Mouse (Mus musculus) cerebellum, adult 8-10 months (tissue): ENCODE data around the gene Spp1.
A peak's percentile ranks its signal among the peaks of the same experiment; 100 is the strongest.
"Not testable (repeated sequence)": the region's sequence is repeated elsewhere in the genome, so short reads cannot be mapped to it uniquely, and the experiment has no call there.

Source experiments
- DNase-seq: peaks from one replicate; pipeline ENCODE4 v3.0.0; 2022

Gene Spp1

DNA sequence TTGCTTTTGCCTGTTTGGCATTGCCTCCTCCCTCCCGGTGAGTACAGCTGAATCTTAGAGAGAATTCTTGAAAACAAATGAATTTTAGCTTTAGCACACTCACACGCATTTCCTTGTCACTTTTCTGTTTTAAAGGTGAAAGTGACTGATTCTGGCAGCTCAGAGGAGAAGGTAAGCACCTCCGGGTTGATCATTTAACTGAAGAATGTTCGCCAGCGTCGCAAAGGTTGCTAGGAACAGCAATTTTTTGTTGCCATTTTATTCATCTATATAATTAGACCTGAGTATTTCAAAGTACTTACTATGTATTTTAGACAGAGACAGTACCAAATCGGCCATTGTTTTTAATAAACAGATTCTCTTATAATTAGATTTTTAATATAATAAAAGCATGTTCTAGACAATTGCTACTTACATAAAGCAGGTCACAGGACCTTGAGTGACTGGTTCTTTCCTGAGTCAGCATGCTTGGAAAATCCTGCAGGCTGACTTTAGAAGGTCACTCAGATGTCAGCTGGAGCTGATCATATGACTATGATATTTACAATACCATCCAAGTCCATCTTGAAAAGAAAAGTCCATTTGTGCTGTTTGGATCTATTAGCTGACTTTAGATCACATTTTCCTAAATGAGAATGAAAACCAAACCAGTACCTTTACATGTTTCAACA lies 1.6 kb downstream of the Spp1 start:
- no peak for DNase-seq

DNA sequence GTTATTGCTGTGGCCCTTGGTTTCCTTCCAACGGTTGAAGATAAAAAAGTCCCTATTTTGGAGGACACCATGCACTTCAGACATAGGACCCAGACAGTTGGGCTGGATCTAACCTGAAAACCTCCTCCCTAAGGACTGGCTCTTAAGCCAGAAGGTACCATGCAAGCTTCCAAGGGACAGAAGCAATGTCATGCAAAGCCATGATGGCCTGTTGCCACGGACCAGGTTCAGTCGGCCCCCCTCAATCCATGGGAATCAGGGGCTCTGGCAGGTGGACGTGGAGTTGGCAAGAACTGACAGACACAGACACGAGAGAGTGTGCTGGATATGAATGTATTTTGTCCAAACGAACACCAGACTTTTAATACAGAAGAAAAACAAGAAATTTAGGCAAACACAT lies 7.5 kb downstream of the Spp1 start:
- DNase-seq: no peak

DNA sequence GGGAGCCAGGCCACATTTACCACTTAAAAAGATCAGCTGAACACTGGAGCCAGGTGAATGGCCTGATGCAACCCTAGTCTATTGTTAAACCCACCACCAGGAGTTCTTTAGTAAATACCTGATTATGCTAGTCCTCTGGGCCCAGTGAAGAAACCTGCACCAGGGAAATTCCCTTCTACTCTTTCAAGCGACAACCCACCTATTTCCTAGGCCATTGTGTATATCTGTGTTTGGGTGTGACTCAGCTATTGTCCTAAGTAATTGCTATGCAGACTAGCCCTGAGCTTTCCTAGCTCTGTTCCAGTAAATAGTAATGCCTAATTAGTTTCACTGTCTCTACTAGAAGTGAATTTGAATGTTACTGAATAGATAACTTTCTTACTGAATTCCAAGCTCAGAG lies 7.9 kb downstream of the Spp1 start:
- no peak for DNase-seq

DNA sequence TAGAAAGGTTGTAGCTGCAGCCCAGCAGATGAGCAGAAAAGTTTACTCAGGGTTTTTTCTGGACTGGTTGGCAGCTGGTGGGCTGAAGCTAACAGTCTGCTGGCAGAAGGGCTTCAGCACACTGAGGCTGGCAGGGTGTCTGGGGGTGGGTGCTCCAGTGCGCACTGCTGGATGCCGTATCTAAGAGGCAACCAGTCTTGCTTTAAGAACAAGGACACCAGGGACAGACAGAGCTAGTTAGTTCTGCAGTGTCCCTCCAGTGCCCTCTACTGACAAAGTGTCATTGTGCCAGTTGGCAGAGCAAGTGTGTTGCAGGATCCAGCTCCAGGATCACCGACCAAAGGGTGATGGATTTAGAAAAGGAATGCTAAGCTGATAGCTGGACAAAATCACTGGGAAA lies 11.2 kb downstream of the Spp1 start:
- DNase-seq: peak; percentile 52

DNA sequence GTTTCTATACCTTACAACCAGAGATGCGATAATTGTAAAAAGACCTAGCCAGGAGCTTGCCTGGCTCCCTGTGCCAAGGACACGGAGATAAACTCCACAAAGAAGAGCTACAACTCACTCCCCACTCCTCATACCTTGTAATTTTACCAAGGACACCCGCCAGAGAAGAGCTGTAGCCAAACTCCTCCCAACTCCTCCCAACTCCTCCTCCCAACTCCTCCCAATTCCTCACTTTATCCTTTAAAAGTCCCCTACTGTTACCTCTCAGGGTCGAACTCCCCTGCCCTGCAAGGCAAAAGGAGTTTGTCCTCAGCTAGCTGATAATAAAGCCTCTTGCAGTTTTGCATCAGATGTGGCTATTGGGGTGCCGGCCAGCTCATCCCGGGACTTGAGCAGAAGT lies 13.4 kb downstream of the Spp1 start:
- DNase-seq: not testable (repeated sequence)

DNA sequence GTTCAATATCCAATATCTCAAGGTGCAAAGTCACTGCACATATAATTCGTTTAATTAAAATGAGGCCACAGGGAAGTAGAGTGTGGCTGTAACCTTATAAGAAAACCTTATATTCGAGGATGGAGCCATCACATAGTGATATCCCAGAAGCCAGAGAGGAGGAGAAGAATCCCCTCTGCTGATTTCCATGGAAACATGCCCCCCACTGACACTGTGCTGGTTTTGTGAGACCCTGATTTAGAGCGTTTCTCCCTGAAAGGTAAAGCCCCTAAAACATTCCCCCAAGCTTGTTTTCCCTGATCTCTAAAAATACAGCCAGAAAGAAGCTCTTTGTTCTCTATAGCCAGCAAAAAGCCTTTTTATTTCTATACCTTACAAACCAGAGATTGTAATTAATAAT lies 14.6 kb downstream of the Spp1 start:
- DNase-seq: no peak

DNA sequence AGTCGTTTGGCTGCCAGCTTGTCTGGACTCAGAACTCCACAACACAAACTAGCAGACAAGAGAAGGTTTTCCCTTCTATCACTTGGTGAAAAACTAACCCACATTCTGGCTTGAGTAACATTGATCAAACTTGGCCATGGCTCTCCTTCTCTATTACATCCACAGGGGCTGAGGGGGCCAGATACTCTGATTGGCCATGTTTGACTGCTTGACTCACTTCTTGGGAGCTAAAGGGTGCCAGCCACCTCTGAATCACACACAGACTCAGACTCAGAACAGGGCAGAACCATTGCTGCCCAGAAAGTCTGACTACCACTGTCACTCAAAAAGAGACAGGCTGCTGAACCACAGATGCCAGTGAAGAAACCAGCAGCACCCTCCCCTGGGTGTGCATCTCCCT lies 18.2 kb downstream of the Spp1 start:
- no peak for DNase-seq

DNA sequence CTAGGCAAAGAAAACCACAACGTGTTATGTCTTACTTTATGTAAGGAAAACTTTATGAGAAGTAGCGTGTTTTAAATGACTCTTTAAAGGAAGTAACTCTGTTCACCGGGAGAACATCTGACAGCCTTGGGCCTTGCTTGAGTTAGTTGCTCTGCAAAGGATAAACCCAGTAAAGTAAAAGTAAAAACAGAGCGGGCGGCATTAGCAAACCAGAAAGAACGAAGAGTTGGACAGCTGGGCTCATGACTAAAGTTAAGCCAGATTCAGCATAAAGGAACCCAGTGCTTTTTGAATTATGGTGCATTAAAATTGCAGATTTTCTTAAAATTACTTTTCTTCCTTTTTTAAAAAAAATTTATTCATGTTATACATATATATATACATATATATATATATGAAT lies 19.6 kb downstream of the Spp1 start:
- DNase-seq: no peak

DNA sequence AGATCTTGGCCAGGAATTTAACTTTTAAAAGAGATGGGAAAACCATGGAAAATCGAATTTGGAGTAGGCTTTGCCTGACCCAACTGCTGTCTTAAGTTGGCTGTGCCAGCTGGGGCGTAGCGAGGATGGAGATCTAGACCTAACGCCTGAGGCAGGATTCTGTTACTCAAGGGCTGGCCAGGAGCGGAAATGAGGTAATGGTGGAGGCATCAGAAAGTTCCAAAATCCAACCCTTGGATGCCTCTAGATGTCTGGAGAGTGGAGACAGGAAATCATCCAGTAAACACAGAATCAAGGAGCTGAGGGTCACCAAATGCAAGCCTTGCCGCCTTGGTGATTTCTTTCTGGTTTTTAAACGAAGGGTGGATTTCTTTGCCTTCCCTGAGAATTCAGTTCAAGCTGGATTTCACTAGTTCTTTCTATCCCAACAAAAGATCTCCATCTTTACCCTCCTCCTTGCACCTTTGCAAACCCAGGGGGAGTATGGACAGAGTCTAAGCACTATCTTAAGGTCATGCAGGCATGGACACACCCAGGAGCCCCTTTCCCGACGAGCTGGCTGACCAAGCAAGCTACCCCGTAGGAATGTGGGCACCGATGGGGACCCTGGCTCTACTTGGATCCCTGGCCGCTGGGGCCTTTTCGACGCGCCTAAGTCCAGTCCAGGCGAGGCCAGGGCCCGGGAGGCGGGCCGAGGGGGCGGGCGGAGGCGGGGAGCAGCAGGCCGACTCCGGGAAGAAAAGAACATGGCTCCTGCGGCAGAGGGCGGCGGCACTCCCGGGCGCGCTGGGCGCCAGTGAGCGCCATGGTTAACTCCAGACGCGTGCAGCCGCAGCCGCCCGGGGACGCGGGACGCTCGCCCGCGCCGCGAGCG lies 24.2 kb downstream of the Spp1 start, which contains the start of gene Pkd2:
TSS of gene Pkd2 (plus strand) at position 619 of the 874 bp plus-strand sequence.
- peak; percentile 69 for DNase-seq

DNA sequence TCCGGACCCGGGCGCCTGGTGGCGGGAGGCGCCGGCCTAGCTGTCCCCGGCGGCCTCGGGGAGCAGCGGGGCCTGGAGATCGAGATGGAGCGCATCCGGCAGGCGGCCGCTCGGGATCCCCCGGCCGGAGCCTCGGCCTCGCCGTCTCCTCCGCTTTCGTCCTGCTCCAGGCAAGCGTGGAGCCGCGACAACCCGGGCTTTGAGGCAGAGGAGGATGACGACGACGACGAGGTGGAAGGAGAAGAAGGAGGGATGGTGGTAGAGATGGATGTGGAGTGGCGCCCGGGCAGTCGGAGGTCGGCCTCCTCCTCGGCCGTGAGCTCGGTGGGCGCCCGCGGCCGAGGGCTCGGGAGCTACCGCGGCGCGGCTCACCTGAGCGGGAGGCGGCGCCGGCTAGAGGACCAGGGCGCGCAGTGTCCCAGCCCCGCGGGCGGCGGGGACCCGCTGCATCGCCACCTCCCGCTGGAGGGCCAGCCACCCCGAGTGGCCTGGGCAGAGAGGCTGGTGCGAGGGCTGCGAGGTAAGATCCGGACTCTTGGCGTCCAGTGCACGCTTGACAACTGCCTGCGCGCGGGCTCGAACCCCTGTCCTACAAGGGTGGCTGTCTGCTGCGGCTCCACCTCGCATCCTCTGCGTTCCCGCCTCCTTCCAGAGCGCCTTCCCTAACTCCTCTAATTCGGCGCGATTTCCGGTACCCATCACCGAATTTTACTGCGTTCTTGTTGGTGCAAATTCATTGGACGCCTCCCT lies 25.0 kb downstream of the Spp1 start:
- peak; percentile 67 for DNase-seq

DNA sequence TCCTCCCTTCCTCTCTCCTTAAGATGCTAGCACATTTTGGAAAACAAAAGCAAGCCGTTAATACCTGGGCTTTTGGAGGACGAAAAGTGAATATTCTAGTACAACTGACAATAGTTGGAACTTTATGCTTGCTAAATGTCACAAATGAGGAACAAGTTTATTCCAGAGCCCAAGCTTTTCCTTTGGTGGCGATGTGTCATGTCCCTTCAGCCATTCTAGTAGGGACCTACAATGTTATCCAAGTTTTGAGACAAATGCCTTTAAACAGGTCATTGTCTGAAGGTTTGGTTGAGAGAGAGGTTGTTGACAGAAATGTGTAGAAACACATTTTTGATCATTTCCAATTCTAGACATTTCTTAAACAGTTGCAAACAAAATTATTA lies 25.5 kb downstream of the Spp1 start:
- DNase-seq: no peak

DNA sequence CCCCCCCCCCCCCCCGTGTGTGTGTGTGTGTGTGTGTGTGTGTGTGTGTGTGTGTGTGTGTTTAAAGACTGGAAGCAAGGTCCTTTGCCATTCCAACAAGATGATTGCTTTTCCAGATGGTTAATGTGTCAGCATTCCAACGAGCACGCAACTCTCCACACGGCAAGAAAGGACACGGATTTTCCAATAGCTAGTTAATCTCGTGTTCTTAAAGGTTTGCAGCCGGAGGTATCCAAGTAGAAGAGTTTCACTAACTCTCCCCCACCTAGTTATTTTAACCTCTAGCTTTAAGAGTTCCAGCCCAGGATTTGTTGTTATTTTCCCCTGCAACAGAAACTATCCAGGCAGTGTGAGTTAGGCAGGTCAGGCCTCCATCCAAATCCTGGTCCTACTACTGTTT lies 25.9 kb downstream of the Spp1 start:
- no peak for DNase-seq

DNA sequence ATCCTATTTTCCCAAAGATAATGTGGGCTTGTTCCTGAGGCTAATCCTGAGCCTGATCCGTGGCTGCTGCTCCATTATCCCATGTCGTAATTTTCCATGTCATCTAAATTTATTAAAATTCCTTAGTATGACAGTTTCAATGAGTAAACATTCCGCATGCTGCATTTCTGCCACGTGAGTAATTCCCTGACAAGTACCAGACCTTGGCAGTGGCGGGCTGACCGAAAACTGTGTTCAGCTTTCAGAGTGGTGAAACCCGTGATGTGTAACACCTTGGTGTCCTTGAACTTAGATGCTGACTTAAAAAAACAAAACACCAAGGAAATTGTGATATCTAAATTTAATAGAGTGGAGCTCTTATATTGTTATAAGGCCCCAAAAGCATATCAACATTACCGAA lies 30.4 kb downstream of the Spp1 start:
- DNase-seq: no peak

DNA sequence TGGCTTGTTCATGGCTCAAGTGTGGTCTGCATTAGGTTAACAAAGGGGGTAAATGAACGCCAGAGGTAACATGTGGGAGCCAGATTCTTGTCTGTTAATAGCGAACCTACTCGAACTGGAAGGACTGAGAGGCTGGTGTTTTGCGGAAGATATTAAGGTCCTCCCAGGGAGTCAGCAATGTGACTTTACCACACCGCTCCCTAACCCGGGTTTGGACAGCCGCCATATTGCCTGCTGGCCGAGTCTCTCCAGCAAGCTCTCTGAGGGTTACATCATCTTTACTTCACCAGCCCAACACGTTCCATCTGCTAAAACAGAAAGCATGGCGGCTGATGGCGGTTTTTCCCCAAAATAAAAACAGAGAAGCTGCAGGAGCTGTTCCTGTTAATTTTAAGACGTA lies 30.8 kb downstream of the Spp1 start:
- peak; percentile 73 for DNase-seq

DNA sequence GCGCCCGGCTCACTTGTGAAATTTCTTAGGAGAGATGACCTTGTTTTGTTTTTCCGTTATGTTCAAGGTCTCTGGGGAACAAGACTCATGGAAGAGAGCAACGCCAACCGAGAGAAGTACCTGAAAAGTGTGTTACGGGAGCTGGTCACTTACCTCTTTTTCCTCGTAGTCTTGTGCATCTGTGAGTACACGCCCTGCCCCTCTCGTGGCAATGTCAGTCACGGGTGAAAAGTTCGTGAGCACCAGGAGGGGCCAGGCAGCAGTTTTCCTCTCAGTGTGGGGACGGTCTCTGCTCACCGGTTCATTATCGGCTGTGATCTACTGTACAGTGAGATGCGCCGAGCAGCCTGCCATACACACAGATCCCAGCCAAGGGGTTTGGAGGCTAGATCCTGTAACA lies 31.9 kb downstream of the Spp1 start:
- DNase-seq: no peak

DNA sequence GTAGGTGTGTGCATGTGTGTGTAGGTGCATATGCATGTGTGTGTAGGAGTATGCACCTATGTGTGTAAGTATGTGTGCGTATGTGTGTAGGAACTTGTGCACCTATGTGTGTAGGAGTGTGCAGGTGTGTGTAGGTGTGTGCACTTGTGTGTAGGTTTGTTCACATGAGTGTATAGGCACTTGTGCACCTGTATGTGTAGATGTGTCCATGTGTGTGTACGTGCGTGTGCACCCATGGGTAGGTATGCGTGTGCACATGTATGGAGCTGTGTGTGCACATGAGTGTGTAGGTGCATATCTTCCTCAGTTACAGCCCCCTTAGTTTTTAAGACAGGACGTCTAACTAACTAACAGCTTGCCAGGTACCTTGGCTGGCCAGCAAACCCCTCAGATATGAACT lies 33.7 kb downstream of the Spp1 start:
- no peak for DNase-seq

DNA sequence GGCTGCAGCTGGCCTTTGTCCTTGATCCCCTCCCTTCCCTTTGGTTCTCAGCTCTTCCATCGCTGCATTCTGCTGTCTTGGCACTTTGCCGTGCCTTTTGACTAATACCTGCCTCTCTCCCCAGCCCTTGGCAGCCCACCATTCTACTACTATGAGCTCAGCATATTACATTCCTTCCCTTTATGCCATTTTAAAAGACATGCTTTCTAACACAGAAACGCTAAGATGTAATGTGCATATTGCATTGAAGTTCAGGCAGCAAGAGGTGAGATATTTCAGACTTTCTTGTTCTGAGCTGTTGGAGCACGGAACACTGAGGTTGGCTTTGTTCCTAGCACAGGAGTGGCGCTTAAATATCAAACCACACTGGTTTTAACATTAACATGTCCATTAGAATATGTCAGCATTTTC lies 36.1 kb downstream of the Spp1 start:
- DNase-seq: no peak

DNA sequence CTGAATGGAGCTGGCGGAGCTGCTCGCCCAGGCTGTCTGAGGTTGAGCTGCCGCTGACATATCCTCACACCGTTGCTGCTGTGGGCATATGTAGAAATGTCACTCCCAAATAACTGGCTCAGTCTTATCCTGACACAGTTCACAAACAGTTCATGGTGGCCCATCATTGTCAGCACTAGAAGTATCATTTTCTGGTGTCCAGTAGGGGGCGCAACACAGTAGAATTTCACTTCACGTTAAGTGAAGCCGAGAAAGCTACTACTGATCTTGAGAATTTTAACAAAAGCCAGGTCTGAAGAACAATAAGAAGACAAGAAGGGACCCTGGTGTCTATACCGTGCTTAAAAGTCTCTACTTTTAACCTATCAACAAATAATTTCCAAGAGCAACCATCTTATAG lies 37.5 kb downstream of the Spp1 start:
- DNase-seq: no peak

DNA sequence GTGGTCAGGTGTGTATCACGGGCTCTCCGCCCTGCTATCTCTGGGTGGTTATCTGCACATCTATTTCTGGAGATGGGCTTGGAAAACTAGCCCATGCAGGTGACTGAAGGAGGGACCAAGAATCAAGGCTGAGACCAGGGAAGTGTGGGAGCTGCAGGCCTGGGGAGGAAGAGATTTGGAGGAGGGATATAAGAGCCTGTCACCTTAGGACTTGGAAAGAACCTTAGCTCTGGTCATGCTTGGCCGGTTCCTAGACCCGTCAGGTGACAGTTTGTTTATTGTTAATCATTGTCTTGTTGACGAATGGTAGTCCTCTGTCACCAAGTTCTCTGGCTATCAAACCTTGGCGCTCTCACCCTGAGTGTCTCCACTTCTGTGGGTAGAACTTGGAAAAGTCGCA lies 45.4 kb downstream of the Spp1 start:
- no peak for DNase-seq

DNA sequence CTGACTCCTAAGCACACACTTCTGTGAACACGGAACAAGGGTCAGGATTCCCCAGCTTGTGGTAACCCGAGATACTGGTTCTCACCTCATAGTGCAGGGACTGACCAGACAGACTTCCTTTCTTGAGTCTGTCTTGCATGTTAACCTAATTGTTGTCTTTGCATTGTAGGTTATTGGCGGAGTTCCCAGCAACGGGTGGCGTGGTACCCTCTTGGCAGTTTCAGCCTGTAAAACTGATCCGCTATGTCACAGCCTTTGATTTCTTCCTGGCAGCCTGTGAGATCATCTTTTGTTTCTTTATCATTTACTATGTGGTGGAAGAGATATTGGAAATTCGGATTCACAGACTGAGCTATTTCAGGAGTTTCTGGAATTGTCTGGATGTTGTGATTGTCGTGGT lies 47.9 kb downstream of the Spp1 start:
- no peak for DNase-seq
